Comparison of ENCODE assay signal across 19 mouse cellular contexts in genomic region chr19:30626036-30626435, GRCm38 (mm10).
DNase-seq lines count a peak whose midpoint lies in the region; ATAC-seq and TF ChIP-seq lines count a peak whose summit lies in the region.
"Had no signal": no experiment of that assay in that cellular context is flagged by ENCODE, and none has a peak within 500 bp of the region (broad histone marks: within the 10 kb centered on the region; RNA-seq: fewer than 3 reads in every experiment).

No protein-coding gene starts in this region.

- no peaks in the 10 kb centered on the region for H3K27me3 ChIP-seq in heart, embryonic 12.5 days (replicated peaks)
- no peaks in the 10 kb centered on the region for H3K27me3 ChIP-seq in embryonic facial prominence, embryonic 11.5 days (ENCODE audit: control insufficient read depth, insufficient read depth, low read length)
- H3K27me3 ChIP-seq in kidney, postnatal 0 days (ENCODE audit: insufficient read depth, low read length): no peaks in the 10 kb centered on the region
- H3K27me3 ChIP-seq: forebrain, embryonic 13.5 days; hindbrain, embryonic 13.5 days; limb, embryonic 12.5 days; midbrain, embryonic 13.5 days had no signal

- peaks cover 22% of the 10 kb centered on the region for H3K4me1 ChIP-seq in heart, embryonic 12.5 days (replicated peaks)
- no peaks in the 10 kb centered on the region for H3K4me1 ChIP-seq in embryonic facial prominence, embryonic 11.5 days (ENCODE audit: control insufficient read depth, insufficient read depth, low read length)
- H3K4me1 ChIP-seq in kidney, postnatal 0 days (replicated peaks; ENCODE audit: insufficient read depth, low read length): no peaks in the 10 kb centered on the region
- H3K4me1 ChIP-seq: forebrain, embryonic 13.5 days; hindbrain, embryonic 13.5 days; midbrain, embryonic 13.5 days had no signal

- no peak for TF ChIP-seq CTCF in kidney, postnatal 0 days (IDR thresholded peaks at IDR 0.05; ENCODE audit: low read depth)

- intact Hi-C loops in heart, postnatal 25 days (cut with DNase I): no loop called here

- no peaks in the 10 kb centered on the region for H3K36me3 ChIP-seq in heart, embryonic 12.5 days
- no peaks in the 10 kb centered on the region for H3K36me3 ChIP-seq in embryonic facial prominence, embryonic 11.5 days (replicated peaks; ENCODE audit: control insufficient read depth, insufficient read depth, low read depth, low read length)
- H3K36me3 ChIP-seq in kidney, postnatal 0 days (ENCODE audit: insufficient read depth, low read length): no peaks in the 10 kb centered on the region
- H3K36me3 ChIP-seq: hindbrain, embryonic 13.5 days; limb, embryonic 12.5 days; midbrain, embryonic 13.5 days had no signal

- H3K27ac ChIP-seq in heart, embryonic 12.5 days (ENCODE audit: poor library complexity, severe bottlenecking): 0 out of 2 replicates have a peak overlapping the region, but pooled peaks have one; percentile 21
- H3K27ac ChIP-seq in embryonic facial prominence, embryonic 11.5 days (replicated peaks; ENCODE audit: low read depth, low read length): no peak overlapping the region
- no peak overlapping the region for H3K27ac ChIP-seq in kidney, postnatal 0 days
- H3K27ac ChIP-seq: forebrain, embryonic 13.5 days; hindbrain, embryonic 13.5 days; limb, embryonic 12.5 days; midbrain, embryonic 13.5 days had no signal

- 25% methylated on average over 7 of the region's 7 CpGs for WGBS in heart, embryonic 12.5 days
- 11% methylated on average over 7 of the region's 7 CpGs for WGBS in embryonic facial prominence, embryonic 11.5 days
- WGBS in kidney, postnatal 0 days: 35% methylated on average over 7 of the region's 7 CpGs

- no peak overlapping the region for H3K9ac ChIP-seq in heart, embryonic 12.5 days
- no peak overlapping the region for H3K9ac ChIP-seq in embryonic facial prominence, embryonic 11.5 days (replicated peaks; ENCODE audit: low read length)
- H3K9ac ChIP-seq in kidney, postnatal 0 days (ENCODE audit: low read depth, low read length): no peak overlapping the region
- H3K9ac ChIP-seq: forebrain, embryonic 13.5 days; hindbrain, embryonic 13.5 days; limb, embryonic 12.5 days; liver, postnatal 0 days; midbrain, embryonic 13.5 days had no signal

- 0 out of 2 replicates have a peak overlapping the region, but pooled peaks have one; percentile 16 for H3K4me2 ChIP-seq in heart, embryonic 12.5 days
- no peak overlapping the region for H3K4me2 ChIP-seq in embryonic facial prominence, embryonic 11.5 days (ENCODE audit: low read depth, low read length)
- no peak overlapping the region for H3K4me2 ChIP-seq in kidney, postnatal 0 days (ENCODE audit: low read length)
- H3K4me2 ChIP-seq: forebrain, embryonic 13.5 days; hindbrain, embryonic 13.5 days; limb, embryonic 12.5 days; midbrain, embryonic 13.5 days had no signal

- DNase-seq in heart, postnatal 25 days (ENCODE audit: low spot score): no peak
- peak; percentile 12 for DNase-seq in embryonic facial prominence, embryonic 11.5 days (ENCODE audit: low spot score)
- DNase-seq in kidney, postnatal 0 days (ENCODE audit: low spot score): peak; percentile 11
- peak; percentile 44 for DNase-seq in mesoderm, embryonic 11.5 days (ENCODE audit: low read depth, low spot score)
- DNase-seq in left cerebral cortex, adult 8-10 months (ENCODE audit: low spot score in 2 of 2): no peak
- no peak for DNase-seq in left cerebral cortex, adult 11 months (ENCODE audit: low spot score)
- no peak for DNase-seq in lung, postnatal 25 days (ENCODE audit: low spot score)
- DNase-seq: B cell, adult 2 months; cerebellum, adult 11 months; cerebellum, postnatal 36 days; liver, postnatal 0 days; lung, postnatal 4 days; thymus, adult 18-20 months had no signal

- no peak overlapping the region for H3K4me3 ChIP-seq in heart, embryonic 12.5 days
- no peak overlapping the region for H3K4me3 ChIP-seq in embryonic facial prominence, embryonic 11.5 days (ENCODE audit: low read depth, low read length)
- H3K4me3 ChIP-seq in kidney, postnatal 0 days (replicated peaks; ENCODE audit: low read depth, low read length): no peak overlapping the region
- H3K4me3 ChIP-seq: forebrain, embryonic 13.5 days; hindbrain, embryonic 13.5 days; limb, embryonic 12.5 days; midbrain, embryonic 13.5 days had no signal

- H3K9me3 ChIP-seq in heart, embryonic 12.5 days (replicated peaks): no peaks in the 10 kb centered on the region
- H3K9me3 ChIP-seq in embryonic facial prominence, embryonic 11.5 days (replicated peaks; ENCODE audit: control insufficient read depth, low read length): no peaks in the 10 kb centered on the region
- no peaks in the 10 kb centered on the region for H3K9me3 ChIP-seq in kidney, postnatal 0 days (replicated peaks; ENCODE audit: low read length)
- H3K9me3 ChIP-seq: forebrain, embryonic 13.5 days; hindbrain, embryonic 13.5 days; limb, embryonic 12.5 days; midbrain, embryonic 13.5 days had no signal

- ATAC-seq in heart, embryonic 12.5 days (ENCODE audit: insufficient number of reproducible peaks, low FRiP score): no peak
- ATAC-seq in embryonic facial prominence, embryonic 11.5 days (replicated peaks; ENCODE audit: insufficient number of reproducible peaks, low FRiP score, low TSS enrichment, low read depth): no peak
- no peak for ATAC-seq in kidney, postnatal 0 days (replicated peaks; ENCODE audit: low FRiP score, low read depth)
- ATAC-seq: forebrain, embryonic 13.5 days; intestine, postnatal 0 days; liver, postnatal 0 days; midbrain, embryonic 13.5 days had no signal

Comparison
In these comparisons a context has a peak if more than half of its experiments do, and no peak if none do; other contexts are left out.
1. DNase-seq: peak in embryonic facial prominence, embryonic 11.5 days (single experiment), kidney, postnatal 0 days (single experiment) and mesoderm, embryonic 11.5 days (single experiment); none in heart, postnatal 25 days (single experiment), left cerebral cortex, adult 8-10 months (0 of 2), left cerebral cortex, adult 11 months (single experiment) and lung, postnatal 25 days (single experiment).